Mouse (Mus musculus): Measurements from ENCODE around the gene Zfp42. TPM values are rescaled to one million over a fixed set of nuclear protein-coding genes. Genes with fewer than 3 reads are reported as not detected.
"Not testable (repeated sequence)": the region's sequence is repeated elsewhere in the genome, so short reads cannot be mapped to it uniquely, and the experiment has no call there.

Gene Zfp42
- polyA plus RNA-seq (2014; fragmentation: Nextera tagmentation; extraction: Ambion mirVana): not detected in 2 replicates

DNA sequence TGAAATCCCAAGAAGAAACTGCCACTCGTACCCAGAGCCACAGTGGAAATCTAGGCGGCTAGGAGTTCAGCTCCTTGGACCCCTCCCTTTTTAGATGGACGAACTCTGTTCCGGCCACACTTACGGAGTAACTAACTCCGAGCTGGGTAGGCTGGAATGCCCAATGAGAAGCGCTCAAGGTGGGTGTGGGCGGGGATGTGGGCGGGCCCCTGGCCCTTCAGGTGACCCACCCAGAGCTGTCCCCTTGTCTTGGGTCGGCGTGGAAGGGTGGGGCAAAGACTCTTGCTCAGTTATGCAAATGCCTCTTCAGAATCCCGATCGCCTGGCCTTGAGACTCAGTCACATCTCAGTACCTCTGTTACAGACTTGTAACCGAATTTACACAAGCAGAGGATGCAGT lies at the start of gene Zfp42:
Zfp42 (minus strand) TSS at position 85 of the 400 bp plus-strand sequence.
- H3K36me3 ChIP-seq (ENCODE audit: control insufficient read depth, insufficient read depth, low read length): no peaks in the 10 kb centered on the region
- H3K4me2 ChIP-seq (ENCODE audit: low read depth, low read length): no peak within 1 kb of the TSS
- no peaks in the 10 kb centered on the region for H3K4me1 ChIP-seq (ENCODE audit: control insufficient read depth, insufficient read depth, low read length)
- DNase-seq (ENCODE audit: low spot score) (no peak), ATAC-seq (ENCODE audit: low read depth) (no peak)
- WGBS: 47% methylated on average over 14 of the region's 14 CpGs
- no peak within 1 kb of the TSS for H3K4me3 ChIP-seq (ENCODE audit: low read depth, low read length)
- no peak within 1 kb of the TSS for H3K27ac ChIP-seq (replicated peaks; ENCODE audit: low read depth, low read length)
- H3K9ac ChIP-seq (ENCODE audit: low read depth, low read length): no peak within 1 kb of the TSS
- H3K27me3 ChIP-seq (replicated peaks; ENCODE audit: control insufficient read depth, insufficient read depth, low read length): no peaks in the 10 kb centered on the region
- H3K9me3 ChIP-seq (ENCODE audit: control insufficient read depth, low read length): peaks cover 7% of the 10 kb centered on the region; the same call in 1 of the 2 replicates

DNA sequence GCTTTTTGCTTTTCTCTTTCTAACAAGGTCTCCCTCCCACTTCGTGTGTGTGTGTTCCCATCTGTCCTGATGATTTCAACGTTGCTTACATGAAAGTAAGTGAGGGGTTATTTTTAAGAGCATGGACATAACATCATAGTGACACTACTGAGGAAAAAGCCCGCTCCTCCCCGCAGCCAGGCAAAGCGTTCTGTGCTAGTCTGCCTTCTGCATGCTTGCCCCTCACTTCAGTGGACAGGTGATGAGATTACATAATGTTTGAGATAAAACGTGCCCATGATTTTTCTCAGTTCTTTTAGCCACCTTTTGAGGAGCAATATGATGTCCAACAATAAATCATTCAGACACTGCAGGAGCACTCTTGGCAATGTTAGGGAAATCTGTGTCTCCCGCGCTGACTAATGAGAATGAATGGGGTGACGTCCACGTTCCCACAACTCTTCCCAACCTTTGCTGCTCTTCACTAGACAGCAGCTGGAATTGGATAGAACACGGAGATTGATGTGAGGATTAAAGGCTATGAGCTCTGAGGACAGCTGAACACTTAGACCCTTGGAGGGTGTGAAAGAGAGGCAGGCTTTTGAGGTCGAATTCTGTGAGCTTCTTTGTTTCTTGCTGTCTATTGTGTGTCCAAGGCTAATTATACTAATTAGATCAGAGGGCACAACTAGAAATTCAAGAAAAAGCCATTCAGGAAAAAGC lies 49.4 kb upstream of the Zfp42 start:
- Histone ChIP-seq H3K4me3 (ENCODE audit: low read depth, low read length) (no peak overlapping the region), H3K36me3 (ENCODE audit: control insufficient read depth, insufficient read depth, low read length) (no peaks in the 10 kb centered on the region), H3K9me3 (ENCODE audit: control insufficient read depth, low read length) (no peaks in the 10 kb centered on the region), H3K4me1 (ENCODE audit: control insufficient read depth, insufficient read depth, low read length) (no peaks in the 10 kb centered on the region), H3K27ac (replicated peaks; ENCODE audit: low read depth, low read length) (no peak overlapping the region), H3K27me3 (replicated peaks; ENCODE audit: control insufficient read depth, insufficient read depth, low read length) (no peaks in the 10 kb centered on the region), H3K4me2 (ENCODE audit: low read depth, low read length) (no peak overlapping the region), H3K9ac (ENCODE audit: low read depth, low read length) (no peak overlapping the region)
- DNase-seq (ENCODE audit: low spot score): peak; percentile 34
- WGBS: 67% methylated on average over 12 of the region's 12 CpGs
- ATAC-seq (ENCODE audit: low read depth): no peak

- H3K36me3 ChIP-seq (ENCODE audit: control insufficient read depth, insufficient read depth, low read length); H3K27ac ChIP-seq (replicated peaks; ENCODE audit: low read depth, low read length); H3K27me3 ChIP-seq (replicated peaks; ENCODE audit: control insufficient read depth, insufficient read depth, low read length); H3K4me3 ChIP-seq (ENCODE audit: low read depth, low read length); H3K4me1 ChIP-seq (ENCODE audit: control insufficient read depth, insufficient read depth, low read length); DNase-seq (ENCODE audit: low spot score); H3K4me2 ChIP-seq (ENCODE audit: low read depth, low read length); H3K9ac ChIP-seq (ENCODE audit: low read depth, low read length); ATAC-seq (ENCODE audit: low read depth); H3K9me3 ChIP-seq (ENCODE audit: control insufficient read depth, low read length): not testable (repeated sequence)
These were observed 45.5 kb upstream of the Zfp42 start for GRCm38 (mm10) chr8:43352241-43352640.

DNA sequence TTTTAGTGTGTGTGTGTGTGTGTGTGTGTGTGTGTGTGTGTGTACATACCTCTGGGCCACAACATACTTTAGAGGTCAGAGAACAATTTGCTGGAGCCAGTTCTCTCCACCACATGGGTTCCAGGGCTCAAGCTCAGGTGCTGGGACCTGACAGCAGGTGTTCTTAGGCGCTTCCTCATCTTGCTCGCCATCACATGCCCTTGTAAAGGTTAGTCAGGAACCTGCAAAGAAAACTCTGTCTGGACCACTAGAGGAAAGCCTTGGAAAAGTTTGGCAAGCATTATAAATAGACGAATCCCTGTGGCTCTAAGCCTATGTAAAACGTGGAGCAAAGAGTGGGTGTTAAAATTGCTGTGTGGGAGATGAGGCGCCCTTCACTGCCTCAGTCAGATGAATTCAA lies 31.8 kb upstream of the Zfp42 start:
- H3K9me3 ChIP-seq (ENCODE audit: control insufficient read depth, low read length): 0 out of 2 replicates have a peak, but pooled peaks cover 3% of the 10 kb centered on the region
- 80% methylated on average over 5 of the region's 5 CpGs for WGBS
- H3K27ac ChIP-seq (replicated peaks; ENCODE audit: low read depth, low read length): no peak overlapping the region
- no peaks in the 10 kb centered on the region for H3K4me1 ChIP-seq (ENCODE audit: control insufficient read depth, insufficient read depth, low read length)
- H3K4me3 ChIP-seq (ENCODE audit: low read depth, low read length): no peak overlapping the region
- DNase-seq (ENCODE audit: low spot score) (no peak), ATAC-seq (ENCODE audit: low read depth) (no peak)
- H3K4me2 ChIP-seq (ENCODE audit: low read depth, low read length): no peak overlapping the region
- no peak overlapping the region for H3K9ac ChIP-seq (ENCODE audit: low read depth, low read length)
- no peaks in the 10 kb centered on the region for H3K36me3 ChIP-seq (ENCODE audit: control insufficient read depth, insufficient read depth, low read length)
- no peaks in the 10 kb centered on the region for H3K27me3 ChIP-seq (replicated peaks; ENCODE audit: control insufficient read depth, insufficient read depth, low read length)

- DNase-seq (ENCODE audit: low spot score) (no peak), ATAC-seq (ENCODE audit: low read depth) (no peak)
- Histone ChIP-seq H3K4me3 (ENCODE audit: low read depth, low read length) (no peak overlapping the region), H3K4me2 (ENCODE audit: low read depth, low read length) (no peak overlapping the region), H3K4me1 (ENCODE audit: control insufficient read depth, insufficient read depth, low read length) (no peaks in the 10 kb centered on the region), H3K27ac (replicated peaks; ENCODE audit: low read depth, low read length) (no peak overlapping the region), H3K9ac (ENCODE audit: low read depth, low read length) (no peak overlapping the region), H3K36me3 (ENCODE audit: control insufficient read depth, insufficient read depth, low read length) (no peaks in the 10 kb centered on the region), H3K27me3 (replicated peaks; ENCODE audit: control insufficient read depth, insufficient read depth, low read length) (no peaks in the 10 kb centered on the region), H3K9me3 (ENCODE audit: control insufficient read depth, low read length) (no peaks in the 10 kb centered on the region)
- 61% methylated on average over 4 of the region's 4 CpGs for WGBS
These were observed 26.7 kb upstream of the Zfp42 start for GRCm38 (mm10) chr8:43333465-43333864.

DNA sequence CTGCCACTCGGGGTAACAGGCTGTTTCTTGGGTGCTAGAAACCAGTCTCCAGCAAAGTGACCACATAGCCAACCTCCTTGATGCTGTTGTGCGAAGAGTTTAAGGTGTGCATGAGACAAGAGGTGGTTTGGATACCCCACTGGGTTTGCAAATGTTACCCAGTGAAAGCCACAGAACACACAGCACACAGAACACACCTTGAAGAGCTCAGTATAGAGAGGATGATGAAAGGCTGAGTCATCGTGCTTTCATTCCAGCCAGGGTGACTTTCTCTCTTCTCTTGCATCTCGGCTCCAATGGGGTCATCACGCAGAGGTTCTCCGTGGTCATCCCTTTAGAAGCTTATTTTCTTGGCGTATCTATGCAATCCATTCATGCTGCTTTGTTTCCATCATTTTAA lies 24.9 kb upstream of the Zfp42 start:
- no peak for DNase-seq (ENCODE audit: low spot score)
- H3K9ac ChIP-seq (ENCODE audit: low read depth, low read length): no peak overlapping the region
- H3K27me3 ChIP-seq (replicated peaks; ENCODE audit: control insufficient read depth, insufficient read depth, low read length): no peaks in the 10 kb centered on the region
- no peaks in the 10 kb centered on the region for H3K36me3 ChIP-seq (ENCODE audit: control insufficient read depth, insufficient read depth, low read length)
- no peak overlapping the region for H3K27ac ChIP-seq (replicated peaks; ENCODE audit: low read depth, low read length)
- H3K4me1 ChIP-seq (ENCODE audit: control insufficient read depth, insufficient read depth, low read length): no peaks in the 10 kb centered on the region
- ATAC-seq (ENCODE audit: low read depth): no peak
- H3K9me3 ChIP-seq (ENCODE audit: control insufficient read depth, low read length): no peaks in the 10 kb centered on the region
- H3K4me3 ChIP-seq (ENCODE audit: low read depth, low read length): no peak overlapping the region
- no peak overlapping the region for H3K4me2 ChIP-seq (ENCODE audit: low read depth, low read length)
- WGBS: 97% methylated on average over 7 of the region's 7 CpGs

DNA sequence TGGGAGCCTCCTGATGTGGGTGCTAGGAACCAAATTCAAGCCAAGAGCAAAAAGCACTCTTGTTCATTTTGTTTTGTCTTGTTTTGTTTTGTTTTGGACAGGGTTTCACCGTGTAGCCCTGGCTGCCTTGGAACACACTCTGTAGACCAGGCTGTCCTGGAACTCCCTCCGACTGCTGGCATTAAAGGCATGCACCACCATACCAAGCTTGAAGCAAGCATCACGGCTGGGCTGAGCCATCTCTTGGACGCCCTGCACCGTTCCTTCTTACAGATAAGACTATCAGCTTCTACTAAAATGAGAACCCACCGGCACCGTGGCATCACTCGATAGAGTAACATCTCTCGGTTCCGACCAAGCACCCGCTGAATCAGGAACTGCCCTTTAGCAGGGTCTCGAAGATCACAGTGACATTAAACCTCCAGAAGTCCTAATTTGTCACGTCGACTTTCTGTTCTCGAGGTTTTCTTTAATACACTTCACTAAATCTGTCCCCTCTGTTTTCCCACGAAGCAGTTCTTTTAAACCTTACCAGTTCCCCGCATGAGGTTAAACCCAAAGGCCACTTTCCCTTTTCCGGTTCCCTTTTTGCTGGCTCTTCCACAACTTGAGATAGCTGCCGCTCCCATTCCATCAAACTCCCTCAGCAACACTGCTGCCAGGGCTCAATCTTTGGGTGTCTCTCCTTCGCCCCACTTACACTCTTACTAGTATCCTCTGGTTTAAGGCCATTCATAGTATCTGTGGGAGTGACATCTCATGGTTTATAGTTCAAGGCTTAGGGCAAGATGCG lies 23.3 kb upstream of the Zfp42 start:
- Histone ChIP-seq H3K27me3 (replicated peaks; ENCODE audit: control insufficient read depth, insufficient read depth, low read length) (no peaks in the 10 kb centered on the region), H3K27ac (replicated peaks; ENCODE audit: low read depth, low read length) (no peak overlapping the region), H3K4me3 (ENCODE audit: low read depth, low read length) (no peak overlapping the region), H3K36me3 (ENCODE audit: control insufficient read depth, insufficient read depth, low read length) (no peaks in the 10 kb centered on the region), H3K4me1 (ENCODE audit: control insufficient read depth, insufficient read depth, low read length) (no peaks in the 10 kb centered on the region), H3K4me2 (ENCODE audit: low read depth, low read length) (no peak overlapping the region), H3K9me3 (ENCODE audit: control insufficient read depth, low read length) (no peaks in the 10 kb centered on the region), H3K9ac (ENCODE audit: low read depth, low read length) (no peak overlapping the region)
- ATAC-seq (ENCODE audit: low read depth) (no peak), DNase-seq (ENCODE audit: low spot score) (no peak)
- 93% methylated on average over 21 of the region's 21 CpGs for WGBS

DNA sequence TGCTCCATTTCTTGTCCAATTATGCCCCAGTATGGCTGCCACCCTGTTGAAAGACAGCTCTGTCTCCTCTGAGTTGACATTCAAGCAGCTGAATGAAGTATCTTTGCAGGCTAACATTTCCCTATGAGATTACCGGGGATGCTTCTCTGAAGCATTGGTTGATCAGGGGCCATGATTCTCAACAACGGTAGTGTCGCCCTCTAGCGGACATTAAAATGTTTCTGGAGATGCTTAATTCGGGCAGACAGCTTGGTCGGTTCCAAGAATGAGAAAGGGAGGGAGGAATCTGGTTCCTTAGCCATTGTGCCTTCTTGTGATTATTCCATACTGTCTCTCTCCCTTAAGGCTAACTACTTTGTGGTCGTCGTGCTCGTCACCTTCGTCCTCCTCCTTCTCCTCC lies 21.9 kb upstream of the Zfp42 start:
- Histone ChIP-seq H3K4me3 (ENCODE audit: low read depth, low read length) (no peak overlapping the region), H3K9me3 (ENCODE audit: control insufficient read depth, low read length) (no peaks in the 10 kb centered on the region), H3K27ac (replicated peaks; ENCODE audit: low read depth, low read length) (no peak overlapping the region), H3K4me1 (ENCODE audit: control insufficient read depth, insufficient read depth, low read length) (no peaks in the 10 kb centered on the region), H3K36me3 (ENCODE audit: control insufficient read depth, insufficient read depth, low read length) (no peaks in the 10 kb centered on the region), H3K4me2 (ENCODE audit: low read depth, low read length) (no peak overlapping the region), H3K9ac (ENCODE audit: low read depth, low read length) (no peak overlapping the region), H3K27me3 (replicated peaks; ENCODE audit: control insufficient read depth, insufficient read depth, low read length) (no peaks in the 10 kb centered on the region)
- DNase-seq (ENCODE audit: low spot score) (no peak), ATAC-seq (ENCODE audit: low read depth) (no peak)
- 82% methylated on average over 10 of the region's 10 CpGs for whole genome bisulfite sequencing
